Mouse (Mus musculus) megakaryocyte, embryonic 14.5 days (primary cell): ENCODE measurements at regions not wholly inside any gene's neighbourhood (a gene's known extent, or its start where the extent isn't known, plus 50 kb on each side); places are given as distances from the start of the nearest gene placed in this dataset.

ENCODE experiments used
- H3K27me3 ChIP-seq: replicated peaks from 2 replicates; pipeline ENCODE3; 2012; ENCODE audit warnings: inconsistent platforms
- H3K36me3 ChIP-seq: replicated peaks from 2 replicates; pipeline ENCODE3; 2012; ENCODE audit warnings: low read length, inconsistent platforms, mixed read lengths
- H3K4me1 ChIP-seq: 2 replicates; pipeline ENCODE4 v1.6.1; 2012; ENCODE audit warnings: inconsistent platforms
- H3K4me3 ChIP-seq: replicated peaks from 2 replicates; pipeline ENCODE3; 2012; ENCODE audit warnings: moderate library complexity, mild to moderate bottlenecking, inconsistent platforms
- H3K9me3 ChIP-seq: 2 replicates; pipeline ENCODE4 v1.6.1; 2012; ENCODE audit warnings: inconsistent platforms
- FLI1 ChIP-seq: IDR thresholded peaks from 2 replicates; pipeline ENCODE4 v1.6.1; 2012; ENCODE audit warnings: low read length, inconsistent platforms, mixed read lengths
- GATA1 ChIP-seq: IDR thresholded peaks from 3 replicates; pipeline ENCODE4 v1.6.1; 2012; ENCODE audit warnings: mixed read lengths, low read length, inconsistent platforms, borderline replicate concordance

- H3K4me3 ChIP-seq: no peak overlapping the region
- H3K9me3 ChIP-seq: 0 out of 2 replicates have a peak, but pooled peaks cover 9% of the 10 kb centered on the region
- no peaks in the 10 kb centered on the region for H3K4me1 ChIP-seq
- H3K27me3 ChIP-seq: no peaks in the 10 kb centered on the region
- H3K36me3 ChIP-seq: no peaks in the 10 kb centered on the region
- no peak for TF ChIP-seq GATA1
- TF ChIP-seq FLI1: no peak
These were observed 202.7 kb downstream of the Rpl10-ps3 start for GRCm38 (mm10) chr9:50142091-50142490.

- no peak for TF ChIP-seq FLI1
- TF ChIP-seq GATA1: no peak
- H3K9me3 ChIP-seq: 0 out of 2 replicates have a peak, but pooled peaks cover 9% of the 10 kb centered on the region
- no peaks in the 10 kb centered on the region for H3K27me3 ChIP-seq
- H3K36me3 ChIP-seq: no peaks in the 10 kb centered on the region
- H3K4me3 ChIP-seq: no peak overlapping the region
- H3K4me1 ChIP-seq: no peaks in the 10 kb centered on the region
These were observed 203.6 kb downstream of the Rpl10-ps3 start for GRCm38 (mm10) chr9:50141176-50141575.

GRCm38 (mm10) chr9:50138341-50138978 is 206.3 kb downstream of the Rpl10-ps3 start:
- 0 out of 2 replicates have a peak, but pooled peaks cover 9% of the 10 kb centered on the region for H3K9me3 ChIP-seq
- no peaks in the 10 kb centered on the region for H3K4me1 ChIP-seq
- H3K27me3 ChIP-seq: no peaks in the 10 kb centered on the region
- no peaks in the 10 kb centered on the region for H3K36me3 ChIP-seq
- TF ChIP-seq GATA1 (no peak), FLI1 (no peak)
- peak overlapping the region; percentile 28 for H3K4me3 ChIP-seq

- H3K36me3 ChIP-seq: no peaks in the 10 kb centered on the region
- H3K4me3 ChIP-seq: no peak overlapping the region
- TF ChIP-seq FLI1: no peak
- TF ChIP-seq GATA1: no peak
- H3K4me1 ChIP-seq: no peaks in the 10 kb centered on the region
- no peaks in the 10 kb centered on the region for H3K27me3 ChIP-seq
- 0 out of 2 replicates have a peak, but pooled peaks cover 9% of the 10 kb centered on the region for H3K9me3 ChIP-seq
These were observed 208.2 kb downstream of the Rpl10-ps3 start for GRCm38 (mm10) chr9:50136636-50136985.

- no peaks in the 10 kb centered on the region for H3K27me3 ChIP-seq
- peaks cover 9% of the 10 kb centered on the region; the same call in 1 of the 2 replicates for H3K9me3 ChIP-seq
- TF ChIP-seq GATA1 (no peak), FLI1 (no peak)
- no peaks in the 10 kb centered on the region for H3K36me3 ChIP-seq
- H3K4me3 ChIP-seq: no peak overlapping the region
- no peaks in the 10 kb centered on the region for H3K4me1 ChIP-seq
These were observed 208.7 kb downstream of the Rpl10-ps3 start for GRCm38 (mm10) chr9:50135939-50136635.

- TF ChIP-seq GATA1: no peak
- no peak for TF ChIP-seq FLI1
- no peaks in the 10 kb centered on the region for H3K36me3 ChIP-seq
These were observed 220.5 kb downstream of the Rpl10-ps3 start for GRCm38 (mm10) chr9:50124241-50124640.

GRCm38 (mm10) chr9:50120820-50121599 is 223.8 kb downstream of the Rpl10-ps3 start:
- Histone ChIP-seq H3K27me3 (no peaks in the 10 kb centered on the region), H3K4me1 (no peaks in the 10 kb centered on the region), H3K9me3 (0 out of 2 replicates have a peak, but pooled peaks cover 3% of the 10 kb centered on the region), H3K36me3 (no peaks in the 10 kb centered on the region), H3K4me3 (no peak overlapping the region)
- no peak for TF ChIP-seq FLI1
- TF ChIP-seq GATA1: no peak

More at GRCm38 (mm10) chr9:50124241-50124640, 220.5 kb downstream of the Rpl10-ps3 start:
- Histone ChIP-seq H3K4me3 (no peak overlapping the region), H3K9me3 (0 out of 2 replicates have a peak, but pooled peaks cover 3% of the 10 kb centered on the region), H3K4me1 (no peaks in the 10 kb centered on the region), H3K27me3 (no peaks in the 10 kb centered on the region)

- H3K27me3 ChIP-seq: no peaks in the 10 kb centered on the region
- 0 out of 2 replicates have a peak, but pooled peaks cover 3% of the 10 kb centered on the region for H3K9me3 ChIP-seq
- TF ChIP-seq GATA1 (no peak), FLI1 (no peak)
- H3K4me3 ChIP-seq: no peak overlapping the region
- H3K36me3 ChIP-seq: no peaks in the 10 kb centered on the region
- no peaks in the 10 kb centered on the region for H3K4me1 ChIP-seq
These were observed 225.4 kb downstream of the Rpl10-ps3 start for GRCm38 (mm10) chr9:50119412-50119811.

- Histone ChIP-seq H3K27me3 (no peaks in the 10 kb centered on the region), H3K4me1 (no peaks in the 10 kb centered on the region)
These were observed 226.2 kb downstream of the Rpl10-ps3 start for GRCm38 (mm10) chr9:50118578-50118977.

More at GRCm38 (mm10) chr9:50118578-50118977, 226.2 kb downstream of the Rpl10-ps3 start:
- Histone ChIP-seq H3K9me3 (0 out of 2 replicates have a peak, but pooled peaks cover 3% of the 10 kb centered on the region), H3K36me3 (no peaks in the 10 kb centered on the region), H3K4me3 (no peak overlapping the region)
- TF ChIP-seq FLI1: no peak
